Mouse (Mus musculus) heart, postnatal 0 days (tissue): ENCODE measurements around the gene Taf5. TPM values are rescaled to one million over a fixed set of nuclear protein-coding genes. Genes with fewer than 3 reads are reported as not detected.

Experiments used
- ATAC-seq: fragments of 200-750 bp; cut with Nextera tagmentation; 2 replicates; pipeline ENCODE4 v1.8.0; 2017; ENCODE audit warnings: low read depth, moderate number of reproducible peaks, moderate library complexity; ENCODE audit not compliant: insufficient read depth
- DNase-seq: peaks from one replicate; pipeline ENCODE4 v3.0.0-alpha.2; 2016; ENCODE audit warnings: low spot score
- H3K27ac ChIP-seq: fragments of 300-500 bp; sonication (generic); 2 replicates; pipeline ENCODE4 v1.5.1; 2014; ENCODE audit warnings: low read depth, mild to moderate bottlenecking
- H3K27me3 ChIP-seq: fragments of 300-500 bp; sonication (generic); 2 replicates; pipeline ENCODE4 v1.6.1; 2014; ENCODE audit warnings: low read length, mixed read lengths; ENCODE audit not compliant: control insufficient read depth, insufficient read depth
- H3K36me3 ChIP-seq: fragments of 300-500 bp; sonication (generic); replicated peaks from 2 replicates; pipeline ENCODE4 v1.6.1; 2014; ENCODE audit warnings: low read length, mixed read lengths; ENCODE audit not compliant: control insufficient read depth, insufficient read depth
- H3K4me1 ChIP-seq: fragments of 300-500 bp; sonication (generic); 2 replicates; pipeline ENCODE4 v1.6.1; 2014; ENCODE audit warnings: antibody characterized with exemption; ENCODE audit not compliant: control insufficient read depth, insufficient read depth
- H3K4me2 ChIP-seq: fragments of 300-500 bp; sonication (generic); 2 replicates; pipeline ENCODE4 v1.6.1; 2014; ENCODE audit warnings: low read depth, mild to moderate bottlenecking, low read length, moderate library complexity
- H3K4me3 ChIP-seq: fragments of 300-500 bp; sonication (generic); 2 replicates; pipeline ENCODE4 v1.5.1; 2014; ENCODE audit warnings: low read depth, low read length
- H3K9ac ChIP-seq: fragments of 300-500 bp; sonication (generic); replicated peaks from 2 replicates; pipeline ENCODE4 v1.6.1; 2014; ENCODE audit warnings: low read depth, low read length, mixed read lengths
- H3K9me3 ChIP-seq: fragments of 300-500 bp; sonication (generic); replicated peaks from 2 replicates; pipeline ENCODE4 v1.6.1; 2016; ENCODE audit warnings: low read length; ENCODE audit not compliant: control insufficient read depth
- CTCF ChIP-seq: IDR thresholded peaks from 2 replicates; pipeline ENCODE4 v1.5.1; 2016; ENCODE audit warnings: antibody characterized with exemption, control low read depth, low read depth
- EP300 ChIP-seq: IDR thresholded peaks from 2 replicates; pipeline ENCODE4 v1.6.1; 2016; ENCODE audit warnings: antibody characterized with exemption, low read depth
- WGBS: fragments of 180-500 bp; shearing (Covaris S2); extraction: QIAGEN DNeasy Blood & Tissue Kit; methylation state at CpG from one replicate; pipeline ENCODE4 v1.1.7; 2014; 5-methylcytosine and 5-hydroxymethylcytosine counted together
- polyA plus RNA-seq: library from polyadenylated mRNA; unstranded; fragments of >200 nt; fragmentation: Nextera tagmentation; extraction: Ambion mirVana; gene quantifications from 2 replicates; pipeline ENCODE4 v1.2.1, GENCODE M21; 2015
- total RNA-seq: library from RNA; depleted of rRNA; stranded (reverse); fragments of >200 nt; gene quantifications from 2 replicates; pipeline ENCODE4 v1.2.3, GENCODE M21; 2014; ENCODE audit warnings: low replicate concordance

Gene Taf5
- total and polyA plus RNA-seq, 2 experiments from 2014 or later, result 1.5 to 7.0 TPM

DNA sequence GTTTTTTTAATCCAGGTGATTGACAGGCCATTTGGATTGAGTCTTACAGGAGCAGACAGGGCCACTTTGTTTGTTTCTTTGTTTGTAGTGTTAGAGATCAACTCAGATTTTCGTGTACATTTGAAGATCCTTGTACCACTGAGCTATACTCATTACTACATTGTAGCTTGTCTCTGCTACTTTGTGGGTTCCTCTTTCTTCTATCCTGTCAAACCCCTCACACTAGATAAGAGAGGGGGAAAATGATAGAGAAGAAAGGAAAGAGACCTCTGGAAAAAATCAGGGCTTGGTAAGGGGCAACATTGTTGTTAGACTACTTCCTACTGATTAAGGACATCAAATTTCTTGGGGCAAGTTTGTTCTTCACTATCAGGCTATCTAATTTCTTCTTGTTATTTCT, 9.9 kb upstream of the Taf5 start:
- DNase-seq, result no peak
- TF ChIP-seq EP300 (no peak), CTCF (no peak)
- H3K9ac ChIP-seq, result no peak overlapping the region
- H3K36me3 ChIP-seq, result no peaks in the 10 kb centered on the region
- WGBS, result 34% methylated on average over 1 of the region's 1 CpGs
- no peak overlapping the region for H3K27ac ChIP-seq
- no peak overlapping the region for H3K4me2 ChIP-seq
- no peaks in the 10 kb centered on the region for H3K9me3 ChIP-seq
- no peaks in the 10 kb centered on the region for H3K4me1 ChIP-seq
- no peaks in the 10 kb centered on the region for H3K27me3 ChIP-seq
- no peak overlapping the region for H3K4me3 ChIP-seq
- no peak for ATAC-seq

DNA sequence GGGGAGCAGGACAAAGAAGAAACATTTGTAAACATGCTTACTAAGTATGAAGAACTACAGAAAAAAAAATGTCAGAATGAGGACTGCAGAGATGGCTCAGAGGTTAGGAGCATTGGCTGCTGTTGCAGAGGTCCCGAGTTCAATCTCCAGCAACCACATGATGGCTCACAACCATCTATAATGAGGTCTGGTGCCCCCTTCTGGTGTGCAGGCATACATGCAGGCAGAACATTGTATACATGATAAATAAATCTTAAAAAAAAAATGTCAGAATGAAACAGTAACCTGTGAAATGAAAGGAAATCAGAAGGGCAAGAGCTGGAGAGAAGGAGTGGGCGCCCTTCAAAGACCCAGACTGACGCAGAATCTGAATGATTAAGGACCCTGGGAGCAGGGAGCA, 1.7 kb upstream of the Taf5 start:
- H3K27ac ChIP-seq, result no peak overlapping the region
- H3K4me2 ChIP-seq, result no peak overlapping the region
- TF ChIP-seq CTCF, result no peak
- no peak for TF ChIP-seq EP300
- H3K9ac ChIP-seq, result no peak overlapping the region
- H3K4me3 ChIP-seq, result no peak overlapping the region
- DNase-seq (no peak), ATAC-seq (no peak)
- no peaks in the 10 kb centered on the region for H3K27me3 ChIP-seq
- H3K9me3 ChIP-seq, result no peaks in the 10 kb centered on the region
- 87% methylated on average over 3 of the region's 3 CpGs for WGBS
- H3K4me1 ChIP-seq, result 0 out of 2 replicates have a peak, but pooled peaks cover 10% of the 10 kb centered on the region
- peaks cover 5% of the 10 kb centered on the region; the same call in 1 of the 2 replicates for H3K36me3 ChIP-seq

DNA sequence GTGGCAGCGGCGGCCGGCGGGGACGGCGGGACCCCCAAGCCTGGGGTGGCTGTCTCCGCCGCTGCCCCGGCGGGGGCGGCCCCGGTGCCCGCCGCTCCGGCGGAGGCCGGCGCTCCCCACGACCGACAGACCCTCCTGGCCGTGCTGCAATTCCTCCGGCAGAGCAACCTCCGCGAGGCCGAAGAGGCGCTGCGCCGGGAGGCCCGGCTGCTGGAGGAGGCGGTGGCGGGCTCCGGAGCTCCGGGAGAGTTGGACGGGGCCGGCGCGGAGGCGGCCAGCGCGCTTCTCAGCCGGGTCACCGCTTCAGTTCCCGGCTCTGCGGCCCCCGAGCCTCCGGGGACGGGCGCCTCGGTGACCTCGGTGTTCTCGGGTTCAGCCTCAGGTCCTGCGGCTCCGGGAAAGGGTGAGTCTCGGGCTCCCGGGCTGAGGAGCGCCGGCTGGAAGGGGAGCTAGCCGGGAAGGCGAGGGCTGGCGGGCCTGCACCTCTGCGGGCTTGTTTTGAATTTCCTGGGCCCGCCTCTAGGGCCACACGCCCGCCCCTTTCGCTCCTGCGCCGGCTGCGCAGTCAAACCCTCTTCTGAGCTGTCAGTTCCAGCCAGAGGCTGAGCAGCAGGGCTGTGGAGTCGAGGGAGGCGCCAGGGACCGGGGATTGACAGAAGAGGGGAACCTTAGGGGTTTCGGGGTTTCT, 522 bp downstream of the Taf5 start:
- WGBS, result under 1% methylated on average over 37 of the region's 72 CpGs
- Histone ChIP-seq H3K9me3 (no peaks in the 10 kb centered on the region), H3K4me1 (0 out of 2 replicates have a peak, but pooled peaks cover 10% of the 10 kb centered on the region), H3K4me2 (peak overlapping the region; percentile 80), H3K36me3 (peaks cover 26% of the 10 kb centered on the region), H3K4me3 (peak overlapping the region; percentile 100), H3K9ac (peak overlapping the region; percentile 98), H3K27ac (peak overlapping the region; percentile 91), H3K27me3 (no peaks in the 10 kb centered on the region)
- no peak for TF ChIP-seq CTCF
- no peak for TF ChIP-seq EP300
- ATAC-seq, result peak; percentile 96
- peak; percentile 90 for DNase-seq

DNA sequence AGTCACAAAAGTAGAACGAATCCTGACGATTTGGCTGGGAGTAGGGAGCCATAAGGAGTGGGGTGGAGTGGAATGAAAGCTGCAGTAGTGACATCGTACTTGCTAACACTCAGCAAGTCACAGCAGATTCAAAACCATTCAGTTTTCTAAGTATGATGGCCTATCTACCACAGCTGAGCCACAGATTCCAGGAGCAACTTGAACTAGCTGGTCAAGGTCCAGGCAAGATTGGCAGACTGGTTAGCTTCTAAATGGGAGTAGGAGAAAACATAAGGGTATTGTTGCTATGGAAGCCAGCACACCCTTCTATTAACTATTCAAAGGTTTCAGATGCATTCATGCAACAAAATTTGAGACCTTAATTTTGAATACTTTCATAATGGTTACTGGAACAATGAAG, 20.7 kb downstream of the Taf5 start:
- Histone ChIP-seq H3K9me3 (no peaks in the 10 kb centered on the region), H3K27me3 (no peaks in the 10 kb centered on the region), H3K4me3 (peak overlapping the region; percentile 96), H3K9ac (peak overlapping the region; percentile 17; the same call in 1 of the 2 replicates), H3K27ac (no peak overlapping the region), H3K4me1 (peaks cover 25% of the 10 kb centered on the region), H3K36me3 (peaks cover 46% of the 10 kb centered on the region), H3K4me2 (peak overlapping the region; percentile 92)
- TF ChIP-seq CTCF (no peak), EP300 (no peak)
- WGBS, result 46% methylated on average over 3 of the region's 3 CpGs
- DNase-seq (no peak), ATAC-seq (no peak)

DNA sequence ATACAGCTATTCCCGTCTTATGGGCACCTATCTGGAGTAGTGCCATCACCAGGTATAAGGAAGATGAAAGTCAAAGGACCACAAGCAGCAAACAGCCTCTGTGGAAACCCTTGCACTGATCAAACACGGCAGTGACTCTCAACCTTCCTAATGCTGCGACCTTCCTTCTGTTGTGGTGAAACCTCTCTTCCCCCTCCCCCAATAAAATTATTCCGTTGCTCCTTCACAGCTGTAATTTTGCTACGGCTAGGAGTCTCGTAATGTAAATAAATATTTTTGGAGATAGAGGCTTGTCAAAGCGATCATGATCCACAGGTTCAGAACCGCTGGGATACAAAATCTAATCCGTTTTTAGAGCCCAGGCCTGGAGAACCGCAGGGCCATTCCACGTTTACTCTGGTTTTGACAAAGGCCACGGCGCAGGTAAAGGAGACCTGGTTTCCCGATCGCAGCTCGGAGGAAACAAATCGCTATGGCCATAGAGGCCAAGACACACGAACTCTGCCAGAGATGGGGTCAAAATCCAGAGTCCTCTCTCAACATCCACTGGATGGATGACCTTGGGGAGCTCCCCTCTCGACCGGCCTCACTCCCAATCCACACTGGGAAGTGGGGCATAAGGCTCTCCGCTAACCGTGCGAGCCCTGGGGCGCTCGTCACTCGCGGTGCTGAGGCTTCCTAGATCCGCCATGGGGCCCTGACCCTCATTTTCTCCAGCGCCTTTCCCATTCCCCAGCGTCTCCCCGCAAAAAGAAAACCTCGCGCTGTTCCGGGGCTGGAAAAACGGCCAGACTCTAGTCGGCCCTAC, 22.4 kb downstream of the Taf5 start:
- WGBS, result under 1% methylated on average over 36 of the region's 36 CpGs
- DNase-seq, result peak; percentile 30
- TF ChIP-seq CTCF (no peak), EP300 (no peak)

More for the DNA sequence above, 22.4 kb downstream of the Taf5 start:
- peak overlapping the region; percentile 95 for H3K27ac ChIP-seq
- H3K9me3 ChIP-seq, result no peaks in the 10 kb centered on the region
- H3K4me2 ChIP-seq, result peak overlapping the region; percentile 92
- peak overlapping the region; percentile 98 for H3K9ac ChIP-seq
- H3K4me3 ChIP-seq, result peak overlapping the region; percentile 96
- H3K27me3 ChIP-seq, result no peaks in the 10 kb centered on the region
- H3K4me1 ChIP-seq, result peaks cover 25% of the 10 kb centered on the region
- ATAC-seq, result peak; percentile 64
- H3K36me3 ChIP-seq, result peaks cover 44% of the 10 kb centered on the region
